ENCODE assay signal across 14 mouse cellular contexts in the genomic region with DNA sequence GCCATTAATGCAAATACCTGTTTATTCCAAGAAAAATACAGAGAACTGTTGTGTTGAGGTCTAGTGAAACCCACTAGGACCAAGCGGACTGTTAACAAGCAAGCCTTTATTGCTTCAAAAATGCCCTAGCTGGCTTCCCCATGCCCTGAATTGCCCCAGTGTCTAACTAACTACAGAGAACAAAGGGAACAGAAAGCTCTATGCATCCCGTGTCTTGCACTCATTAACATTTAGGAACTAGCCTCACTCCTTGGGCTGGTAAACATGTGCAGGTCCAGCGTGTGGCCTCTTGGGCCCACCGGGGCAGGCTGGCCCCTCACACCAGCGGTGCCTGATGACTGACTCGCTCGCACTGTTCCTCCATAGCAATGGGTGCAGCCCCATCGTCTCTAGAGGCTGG. TPM values are rescaled to one million over a fixed set of nuclear protein-coding genes. Genes with fewer than 3 reads are reported as not detected.
DNase-seq lines count a peak whose midpoint lies in the region; ATAC-seq and TF ChIP-seq lines count a peak whose summit lies in the region.
"Had no signal": no experiment of that assay in that cellular context is flagged by ENCODE, and none has a peak within 500 bp of the region (broad histone marks: within the 10 kb centered on the region; RNA-seq: fewer than 3 reads in every experiment).

No protein-coding gene starts in this region.

- peak; percentile 44 for DNase-seq in left cerebral cortex, adult 11 months (ENCODE audit: low spot score)
- no peak for DNase-seq in left cerebral cortex, adult 18-20 months (ENCODE audit: low spot score in 2 of 2)
- DNase-seq in embryonic facial prominence, embryonic 11.5 days (ENCODE audit: low spot score) = no peak
- no peak for DNase-seq in limb, embryonic 10.5 days (ENCODE audit: low spot score)
- DNase-seq in lung, postnatal 0 days (ENCODE audit: low spot score) = no peak
- DNase-seq in thymus, postnatal 14 days = no peak
- DNase-seq in adrenal gland, adult 2 months = no peak
- DNase-seq: cerebellum, adult 9-10 months; kidney, adult 18-20 months; liver, embryonic 13.5 days had no signal

- H3K4me2 ChIP-seq in embryonic facial prominence, embryonic 11.5 days (ENCODE audit: low read depth, low read length) = no peak overlapping the region
- H3K4me2 ChIP-seq in forebrain, embryonic 15.5 days (replicated peaks) = no peak overlapping the region
- H3K4me2 ChIP-seq in lung, postnatal 0 days (replicated peaks; ENCODE audit: low read depth, low read length) = no peak overlapping the region
- H3K4me2 ChIP-seq: heart, embryonic 15.5 days; liver, embryonic 13.5 days; midbrain, embryonic 12.5 days had no signal

- H3K9me3 ChIP-seq in embryonic facial prominence, embryonic 11.5 days (replicated peaks; ENCODE audit: control insufficient read depth, low read length) = no peaks in the 10 kb centered on the region
- H3K9me3 ChIP-seq in forebrain, embryonic 15.5 days = no peaks in the 10 kb centered on the region
- no peaks in the 10 kb centered on the region for H3K9me3 ChIP-seq in limb, embryonic 10.5 days (replicated peaks)
- H3K9me3 ChIP-seq in lung, postnatal 0 days (ENCODE audit: low read length) = no peaks in the 10 kb centered on the region
- H3K9me3 ChIP-seq: heart, embryonic 15.5 days; liver, embryonic 13.5 days; midbrain, embryonic 12.5 days had no signal

- H3K4me1 ChIP-seq in embryonic facial prominence, embryonic 11.5 days (ENCODE audit: control insufficient read depth, insufficient read depth, low read length) = no peaks in the 10 kb centered on the region
- 0 out of 2 replicates have a peak, but pooled peaks cover 3% of the 10 kb centered on the region for H3K4me1 ChIP-seq in forebrain, embryonic 15.5 days
- H3K4me1 ChIP-seq in limb, embryonic 10.5 days = peaks cover 6% of the 10 kb centered on the region
- H3K4me1 ChIP-seq in lung, postnatal 0 days (ENCODE audit: insufficient read depth, low read depth, low read length) = no peaks in the 10 kb centered on the region
- H3K4me1 ChIP-seq: heart, embryonic 15.5 days; liver, embryonic 13.5 days had no signal

- H3K27me3 ChIP-seq in embryonic facial prominence, embryonic 11.5 days (ENCODE audit: control insufficient read depth, insufficient read depth, low read length) = no peaks in the 10 kb centered on the region
- H3K27me3 ChIP-seq in forebrain, embryonic 15.5 days = no peaks in the 10 kb centered on the region
- no peaks in the 10 kb centered on the region for H3K27me3 ChIP-seq in limb, embryonic 10.5 days (ENCODE audit: low read depth, poor library complexity, severe bottlenecking)
- no peaks in the 10 kb centered on the region for H3K27me3 ChIP-seq in lung, postnatal 0 days (replicated peaks; ENCODE audit: insufficient read depth, low read length)
- H3K27me3 ChIP-seq: heart, embryonic 15.5 days; liver, embryonic 13.5 days; midbrain, embryonic 12.5 days had no signal

- no peak for TF ChIP-seq CTCF in lung, postnatal 0 days (IDR thresholded peaks at IDR 0.05)

- no peak overlapping the region for H3K27ac ChIP-seq in embryonic facial prominence, embryonic 11.5 days (replicated peaks; ENCODE audit: low read depth, low read length)
- H3K27ac ChIP-seq in forebrain, embryonic 15.5 days (replicated peaks) = no peak overlapping the region
- H3K27ac ChIP-seq in limb, embryonic 10.5 days = peak overlapping the region; percentile 67
- H3K27ac ChIP-seq in lung, postnatal 0 days (ENCODE audit: low read length) = no peak overlapping the region
- H3K27ac ChIP-seq: heart, embryonic 15.5 days; liver, embryonic 13.5 days; midbrain, embryonic 12.5 days had no signal

- H3K4me3 ChIP-seq in embryonic facial prominence, embryonic 11.5 days (ENCODE audit: low read depth, low read length) = no peak overlapping the region
- H3K4me3 ChIP-seq in forebrain, embryonic 15.5 days = no peak overlapping the region
- no peak overlapping the region for H3K4me3 ChIP-seq in limb, embryonic 10.5 days
- H3K4me3 ChIP-seq in lung, postnatal 0 days (ENCODE audit: low read depth, low read length) = no peak overlapping the region
- H3K4me3 ChIP-seq: heart, embryonic 15.5 days; liver, embryonic 13.5 days; midbrain, embryonic 12.5 days had no signal

- TF ChIP-seq EP300 in lung, postnatal 0 days (IDR thresholded peaks at IDR 0.05) = no peak

- H3K9ac ChIP-seq in embryonic facial prominence, embryonic 11.5 days (replicated peaks; ENCODE audit: low read length) = no peak overlapping the region
- H3K9ac ChIP-seq in forebrain, embryonic 15.5 days (replicated peaks) = no peak overlapping the region
- no peak overlapping the region for H3K9ac ChIP-seq in lung, postnatal 0 days (replicated peaks; ENCODE audit: low read depth)
- H3K9ac ChIP-seq: heart, embryonic 15.5 days; liver, embryonic 13.5 days; midbrain, embryonic 12.5 days had no signal

- no peaks in the 10 kb centered on the region for H3K36me3 ChIP-seq in embryonic facial prominence, embryonic 11.5 days (replicated peaks; ENCODE audit: control insufficient read depth, insufficient read depth, low read depth, low read length)
- no peaks in the 10 kb centered on the region for H3K36me3 ChIP-seq in forebrain, embryonic 15.5 days
- H3K36me3 ChIP-seq in limb, embryonic 10.5 days = no peaks in the 10 kb centered on the region
- no peaks in the 10 kb centered on the region for H3K36me3 ChIP-seq in lung, postnatal 0 days (ENCODE audit: insufficient read depth, low read length)
- H3K36me3 ChIP-seq: heart, embryonic 15.5 days; liver, embryonic 13.5 days; midbrain, embryonic 12.5 days had no signal

- ATAC-seq in embryonic facial prominence, embryonic 11.5 days (replicated peaks; ENCODE audit: insufficient number of reproducible peaks, low FRiP score, low TSS enrichment, low read depth) = 0 out of 2 replicates have a peak, but pooled peaks have one; percentile 19
- peak; percentile 50 for ATAC-seq in forebrain, embryonic 15.5 days (replicated peaks)
- no peak for ATAC-seq in lung, postnatal 0 days

- 41% methylated on average over 8 of the region's 8 CpGs for WGBS in embryonic facial prominence, embryonic 11.5 days
- 24% methylated on average over 8 of the region's 8 CpGs for WGBS in forebrain, embryonic 15.5 days
- WGBS in limb, embryonic 10.5 days = 69% methylated on average over 8 of the region's 8 CpGs
- WGBS in lung, postnatal 0 days = 72% methylated on average over 8 of the region's 8 CpGs

RNA-seq across cellular contexts. Expression of a gene that starts 49.1 kb away (rescaled TPM):
- not detected for total RNA-seq in left cerebral cortex, adult 18-20 months (2021)
- polyA plus RNA-seq in embryonic facial prominence, embryonic 11.5 days (2014; fragmentation: Nextera tagmentation; extraction: Ambion mirVana) = not detected in 2 replicates
- polyA plus RNA-seq in forebrain, embryonic 15.5 days (2015; fragmentation: Nextera tagmentation; extraction: Ambion mirVana) = not detected in 2 replicates
- polyA plus RNA-seq in limb, embryonic 10.5 days (2016; fragmentation: Nextera tagmentation; extraction: Ambion mirVana) = not detected in 2 replicates
- polyA plus RNA-seq in lung, postnatal 0 days (2015; fragmentation: Nextera tagmentation; extraction: Ambion mirVana) = 0.57 and 0.64 TPM in 2 replicates
- not detected for total RNA-seq in adrenal gland, adult 2 months (2021)
- polyA plus RNA-seq in adrenal gland, adult 2 months (2012; rRNA removed) = not detected in 2 replicates
- total RNA-seq: gastrocnemius, adult 8-10 months had no signal
- polyA plus RNA-seq: heart, embryonic 15.5 days; liver, embryonic 13.5 days; midbrain, embryonic 12.5 days had no signal
